Mouse (Mus musculus): ENCODE measurements at regions not wholly inside any gene's neighbourhood (a gene's known extent, or its start where the extent isn't known, plus 50 kb on each side); places are given as distances from the start of the nearest gene placed in this dataset.

DNA sequence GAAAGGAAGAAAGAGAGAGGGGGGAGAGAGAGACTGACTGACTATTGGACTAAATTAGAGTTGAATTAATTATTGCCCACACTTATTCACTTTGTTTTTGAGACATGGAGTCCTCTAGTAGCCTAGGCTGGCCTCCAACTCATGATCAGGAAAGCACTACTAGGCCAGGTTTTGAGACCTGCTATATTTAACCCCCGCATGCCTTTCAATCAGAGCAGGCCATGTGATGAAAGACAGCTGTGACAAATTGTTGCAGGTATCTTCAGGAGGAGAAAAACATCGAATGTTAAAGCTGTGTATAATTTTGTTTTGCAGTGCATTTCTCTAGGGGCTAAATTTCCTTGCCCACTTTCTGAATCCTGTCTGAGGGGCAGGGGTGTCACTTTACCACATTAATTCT lies 53.1 kb upstream of the Lrig2 start:
- Histone ChIP-seq H3K4me3 (replicated peaks) (no peak overlapping the region), H3K4me2 (no peak overlapping the region), H3K4me1 (replicated peaks) (peaks cover 6% of the 10 kb centered on the region; the same call in 1 of the 2 replicates), H3K27me3 (no peaks in the 10 kb centered on the region), H3K27ac (no peak overlapping the region), H3K9me3 (replicated peaks) (no peaks in the 10 kb centered on the region), H3K9ac (no peak overlapping the region), H3K36me3 (no peaks in the 10 kb centered on the region)
- ATAC-seq (ENCODE audit: low read depth) (no peak), DNase-seq (no peak)
- WGBS (ENCODE audit: insufficient replicate concordance) = 62% methylated on average over 2 of the region's 2 CpGs

DNA sequence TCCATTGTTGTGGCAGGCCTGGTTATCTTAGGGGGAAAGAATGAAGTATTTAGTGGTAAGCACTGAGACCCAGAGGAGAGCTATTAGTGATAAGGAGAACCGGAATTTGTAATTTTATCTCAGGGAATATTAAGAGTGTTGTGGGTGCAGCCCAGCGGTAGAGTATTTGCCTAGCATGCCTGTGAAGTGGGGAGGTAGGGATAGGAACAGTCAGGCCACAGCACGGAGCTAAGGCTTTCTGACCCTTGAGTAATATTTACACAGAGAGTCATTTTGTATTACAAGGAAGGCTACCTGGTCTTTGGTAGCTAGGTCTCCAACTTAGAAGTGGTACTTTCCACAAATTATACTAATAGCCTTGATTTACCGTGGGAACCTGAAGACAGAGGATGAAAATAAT lies 49.8 kb upstream of the Lrig2 start:
- H3K4me2 ChIP-seq = no peak overlapping the region
- no peak overlapping the region for H3K27ac ChIP-seq
- DNase-seq (no peak), ATAC-seq (ENCODE audit: low read depth) (no peak)
- no peak overlapping the region for H3K4me3 ChIP-seq (replicated peaks)
- no peaks in the 10 kb centered on the region for H3K36me3 ChIP-seq
- H3K9me3 ChIP-seq (replicated peaks) = no peaks in the 10 kb centered on the region
- peaks cover 6% of the 10 kb centered on the region; the same call in 1 of the 2 replicates for H3K4me1 ChIP-seq (replicated peaks)
- no peak overlapping the region for H3K9ac ChIP-seq
- H3K27me3 ChIP-seq = no peaks in the 10 kb centered on the region
- 30% methylated on average over 4 of the region's 4 CpGs for WGBS (ENCODE audit: insufficient replicate concordance)
